Mouse (Mus musculus): ENCODE measurements around the gene 5730596B20Rik. TPM values are rescaled to one million over a fixed set of nuclear protein-coding genes. Genes with fewer than 3 reads are reported as not detected.
A peak's percentile ranks its signal among the peaks of the same experiment; 100 is the strongest.

5730596B20Rik gene
- polyA plus RNA-seq, 1 experiment = 0.07 TPM

DNA sequence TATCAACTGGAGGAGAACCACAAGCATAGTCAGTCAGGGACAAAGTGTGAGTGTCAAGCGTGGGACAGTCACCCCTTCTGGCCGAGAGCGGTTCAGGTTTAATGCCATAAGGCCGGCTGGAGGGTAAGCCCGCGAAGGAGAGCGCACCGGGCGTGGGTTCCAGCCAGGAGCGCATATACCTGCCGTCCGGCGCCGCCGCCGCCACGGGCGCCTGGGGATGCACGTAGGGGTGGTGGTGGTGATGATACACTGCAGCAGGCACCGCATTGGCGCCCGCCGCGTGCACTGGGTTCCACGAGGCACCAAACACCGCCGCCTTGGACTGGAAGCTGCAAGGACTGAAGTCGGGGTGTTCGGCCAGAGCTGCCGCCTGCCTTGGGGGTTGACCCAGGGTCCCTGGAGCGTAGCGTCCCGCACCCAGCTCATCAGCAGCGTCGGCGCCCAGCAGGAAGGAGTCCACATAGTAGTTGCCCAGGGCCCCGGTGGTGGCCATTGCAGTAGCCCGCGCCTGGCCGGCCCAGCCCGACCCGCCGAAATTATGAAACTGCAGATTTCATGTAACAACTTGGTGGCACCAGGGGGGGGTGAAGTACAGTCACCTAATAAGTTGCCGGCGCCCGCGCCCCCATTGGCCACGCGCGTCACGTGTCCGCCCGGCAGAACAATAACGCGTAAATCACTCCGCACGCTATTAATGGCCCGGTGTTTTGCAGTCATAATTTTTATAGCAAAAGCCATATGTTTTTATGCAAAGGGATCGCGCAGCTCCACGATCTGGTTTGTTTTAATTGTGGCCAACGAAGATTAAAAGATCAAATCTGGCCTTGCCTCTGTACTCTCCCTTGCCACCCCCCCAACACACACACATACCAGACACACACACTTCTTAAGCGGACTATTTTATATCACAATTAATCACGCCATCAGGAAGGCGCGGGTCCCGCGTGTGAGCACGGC, 48.6 kb downstream of the 5730596B20Rik start:
- Histone ChIP-seq H3ac (ENCODE audit: control insufficient read depth, insufficient read length, low read depth) (peak overlapping the region; percentile 98), H3K4me3 (ENCODE audit: insufficient read depth, poor library complexity, severe bottlenecking) (peak overlapping the region; percentile 76), H3K79me3 (ENCODE audit: low read depth) (peaks cover 67% of the 10 kb centered on the region), H3K79me2 (ENCODE audit: control insufficient read depth, insufficient read depth) (peaks cover 90% of the 10 kb centered on the region), H3K27me3 (ENCODE audit: control insufficient read depth, insufficient read depth, insufficient read length) (no peaks in the 10 kb centered on the region), H3K36me3 (ENCODE audit: control insufficient read depth, insufficient read depth) (peaks cover 11% of the 10 kb centered on the region)
- TF ChIP-seq MYOG (IDR thresholded peaks at IDR 0.05; ENCODE audit: control insufficient read depth, extremely low read depth, insufficient read length) (no peak), CEBPB (IDR thresholded peaks at IDR 0.05; ENCODE audit: low read depth) (no peak), USF1 (IDR thresholded peaks at IDR 0.05; ENCODE audit: low read depth) (peak; percentile 99), MYOD1 (IDR thresholded peaks at IDR 0.05; ENCODE audit: control insufficient read depth, insufficient read length, low read depth) (peak; percentile 2), CTCF (IDR thresholded peaks at IDR 0.05; ENCODE audit: control insufficient read depth, insufficient read depth, insufficient read length) (no peak), FOSL1 (IDR thresholded peaks at IDR 0.05; ENCODE audit: insufficient read depth, low read length, poor library complexity, severe bottlenecking) (no peak), MAX (IDR thresholded peaks at IDR 0.05) (no peak)

DNA sequence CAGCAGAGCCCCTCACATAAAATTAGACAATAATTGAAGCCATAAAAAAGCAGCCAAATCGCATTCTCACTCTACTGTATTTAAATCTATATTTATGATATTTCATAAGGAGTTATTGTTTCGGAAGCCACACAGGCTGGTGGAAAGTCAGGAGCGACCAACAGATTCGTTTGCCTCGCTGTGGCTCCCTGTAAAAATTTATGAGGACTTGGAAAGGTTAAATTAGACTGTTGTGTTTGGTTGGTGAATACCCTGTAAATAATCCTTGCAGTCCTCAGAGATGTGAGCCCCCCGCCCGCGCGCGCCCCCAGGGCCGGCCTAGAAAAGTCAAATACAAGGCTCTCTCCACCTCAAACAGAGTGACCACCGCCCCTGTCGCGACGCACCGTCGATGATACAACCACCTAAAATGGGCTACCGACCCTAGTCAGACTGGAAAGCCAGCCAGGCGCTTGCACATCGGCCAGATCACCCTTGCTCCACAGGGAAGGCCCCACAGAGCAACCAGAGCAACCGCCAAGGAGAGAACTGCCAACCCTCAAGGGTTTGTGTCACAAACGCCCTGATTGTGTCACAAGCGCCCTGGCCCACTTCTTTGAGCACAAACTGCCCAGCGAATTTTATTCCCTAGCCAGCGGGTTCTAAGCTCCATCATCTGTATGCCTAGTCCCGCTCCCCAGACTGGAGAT, 49.4 kb downstream of the 5730596B20Rik start:
- Histone ChIP-seq H3ac (ENCODE audit: control insufficient read depth, insufficient read length, low read depth) (peak overlapping the region; percentile 44), H3K79me2 (ENCODE audit: control insufficient read depth, insufficient read depth) (peaks cover 98% of the 10 kb centered on the region), H3K36me3 (ENCODE audit: control insufficient read depth, insufficient read depth) (peaks cover 11% of the 10 kb centered on the region), H3K79me3 (ENCODE audit: low read depth) (peaks cover 75% of the 10 kb centered on the region), H3K4me3 (ENCODE audit: insufficient read depth, poor library complexity, severe bottlenecking) (peak overlapping the region; percentile 76), H3K27me3 (ENCODE audit: control insufficient read depth, insufficient read depth, insufficient read length) (no peaks in the 10 kb centered on the region)
- TF ChIP-seq CEBPB (IDR thresholded peaks at IDR 0.05; ENCODE audit: low read depth) (no peak), CTCF (IDR thresholded peaks at IDR 0.05; ENCODE audit: control insufficient read depth, insufficient read depth, insufficient read length) (no peak), USF1 (IDR thresholded peaks at IDR 0.05; ENCODE audit: low read depth) (no peak), MYOG (IDR thresholded peaks at IDR 0.05; ENCODE audit: control insufficient read depth, extremely low read depth, insufficient read length) (no peak), MYOD1 (IDR thresholded peaks at IDR 0.05; ENCODE audit: control insufficient read depth, insufficient read length, low read depth) (no peak), FOSL1 (IDR thresholded peaks at IDR 0.05; ENCODE audit: insufficient read depth, low read length, poor library complexity, severe bottlenecking) (no peak), MAX (IDR thresholded peaks at IDR 0.05) (no peak)

DNA sequence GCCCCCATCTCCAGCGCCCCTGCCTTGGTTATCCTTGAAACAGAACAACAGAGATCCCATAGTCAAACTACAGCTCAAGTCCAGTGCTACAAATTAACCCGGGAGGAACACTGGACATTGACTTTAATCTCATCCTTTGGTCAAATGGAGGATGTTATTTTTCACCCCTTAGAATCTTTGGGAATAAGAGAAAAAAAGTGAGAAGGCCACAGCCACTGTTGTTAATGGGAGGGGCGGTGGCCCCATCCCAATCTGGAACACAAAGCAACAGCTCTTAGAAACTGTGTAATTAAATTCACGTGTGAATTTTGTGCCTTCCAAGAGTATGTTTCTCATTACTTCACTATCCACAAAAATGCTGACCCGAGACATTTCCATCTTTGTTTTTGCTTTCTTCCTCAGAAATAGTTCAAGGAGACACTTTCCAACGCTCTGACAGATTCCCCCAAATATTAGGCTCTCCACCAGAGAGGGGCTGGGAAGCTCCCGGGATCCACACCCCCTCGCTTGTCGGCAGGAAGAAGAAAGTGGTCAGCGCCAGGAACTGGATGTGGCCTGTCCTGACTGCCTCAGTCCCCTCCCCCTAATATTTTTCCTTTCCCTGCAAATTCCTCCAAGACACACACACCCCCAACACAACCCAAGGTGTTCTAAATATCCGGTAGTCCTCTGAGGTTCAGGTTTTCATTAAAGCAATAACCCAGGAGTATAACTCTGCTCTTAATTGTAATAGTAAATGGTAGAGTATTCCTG, 50.3 kb downstream of the 5730596B20Rik start:
- Histone ChIP-seq H3ac (ENCODE audit: control insufficient read depth, insufficient read length, low read depth) (no peak overlapping the region), H3K4me3 (ENCODE audit: insufficient read depth, poor library complexity, severe bottlenecking) (no peak overlapping the region), H3K36me3 (ENCODE audit: control insufficient read depth, insufficient read depth) (peaks cover 11% of the 10 kb centered on the region), H3K79me2 (ENCODE audit: control insufficient read depth, insufficient read depth) (peaks cover 100% of the 10 kb centered on the region), H3K79me3 (ENCODE audit: low read depth) (peaks cover 84% of the 10 kb centered on the region), H3K27me3 (ENCODE audit: control insufficient read depth, insufficient read depth, insufficient read length) (no peaks in the 10 kb centered on the region)
- TF ChIP-seq MYOD1 (IDR thresholded peaks at IDR 0.05; ENCODE audit: control insufficient read depth, insufficient read length, low read depth) (no peak), MYOG (IDR thresholded peaks at IDR 0.05; ENCODE audit: control insufficient read depth, extremely low read depth, insufficient read length) (no peak), MAX (IDR thresholded peaks at IDR 0.05) (no peak)

DNA sequence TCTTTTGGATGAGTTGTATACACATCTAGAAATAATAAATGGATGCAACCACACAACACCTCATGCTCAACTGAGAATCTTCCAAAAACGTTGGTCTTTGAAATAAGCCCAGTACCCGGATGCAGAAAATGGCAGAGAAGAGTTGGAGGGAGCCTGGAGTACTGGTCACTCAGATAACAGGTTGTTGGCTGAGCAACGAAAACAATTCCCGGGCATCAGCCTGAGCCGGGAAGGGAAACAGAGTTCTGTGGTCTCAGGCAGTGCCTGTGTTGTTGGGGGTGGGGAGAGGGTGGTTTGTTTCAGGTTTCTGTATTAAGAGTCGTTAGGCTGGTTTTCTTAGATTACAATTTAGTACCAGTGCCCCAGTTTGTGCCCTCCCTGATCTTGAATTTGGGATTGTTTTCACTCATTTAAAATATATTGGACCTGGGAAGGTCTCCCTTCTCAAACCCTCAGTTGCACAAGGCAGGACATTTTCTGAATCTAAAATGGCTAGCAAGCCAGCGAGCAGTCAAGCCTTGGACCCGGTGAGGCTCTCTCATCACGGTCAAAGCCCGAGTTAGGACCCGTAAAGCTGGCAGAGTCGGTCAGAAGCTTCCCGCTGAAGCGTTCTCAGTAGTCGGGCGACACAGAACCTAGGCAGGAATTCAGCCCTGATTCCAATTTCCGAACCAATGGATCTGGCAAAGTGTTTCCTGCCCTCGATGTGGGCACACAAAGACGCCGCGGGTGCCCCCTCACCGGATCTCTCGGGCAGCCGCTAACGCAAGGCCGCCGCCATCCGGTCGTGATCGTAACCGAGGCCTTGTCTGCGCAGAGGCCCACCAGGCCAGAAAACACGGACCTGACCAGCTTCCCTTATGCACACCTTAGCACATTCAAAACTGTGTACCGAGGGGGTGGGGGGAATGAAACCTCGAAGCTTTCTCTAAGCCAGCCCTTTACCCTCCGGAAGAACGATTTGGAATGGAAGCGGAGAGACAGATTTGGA, 51.5 kb downstream of the 5730596B20Rik start:
- peaks cover 85% of the 10 kb centered on the region for H3K79me3 ChIP-seq (ENCODE audit: low read depth)
- H3ac ChIP-seq (ENCODE audit: control insufficient read depth, insufficient read length, low read depth) = peak overlapping the region; percentile 77
- no peaks in the 10 kb centered on the region for H3K27me3 ChIP-seq (ENCODE audit: control insufficient read depth, insufficient read depth, insufficient read length)
- peaks cover 100% of the 10 kb centered on the region for H3K79me2 ChIP-seq (ENCODE audit: control insufficient read depth, insufficient read depth)
- TF ChIP-seq MAX (IDR thresholded peaks at IDR 0.05) (no peak), MYOG (IDR thresholded peaks at IDR 0.05; ENCODE audit: control insufficient read depth, extremely low read depth, insufficient read length) (no peak), CTCF (IDR thresholded peaks at IDR 0.05; ENCODE audit: control insufficient read depth, insufficient read depth, insufficient read length) (no peak), FOSL1 (IDR thresholded peaks at IDR 0.05; ENCODE audit: insufficient read depth, low read length, poor library complexity, severe bottlenecking) (no peak)
- H3K4me3 ChIP-seq (ENCODE audit: insufficient read depth, poor library complexity, severe bottlenecking) = peak overlapping the region; percentile 36
- peaks cover 4% of the 10 kb centered on the region for H3K36me3 ChIP-seq (ENCODE audit: control insufficient read depth, insufficient read depth)
